Mouse (Mus musculus): ENCODE measurements around the gene Soat2. TPM values are rescaled to one million over a fixed set of nuclear protein-coding genes. Genes with fewer than 3 reads are reported as not detected.
A peak's percentile ranks its signal among the peaks of the same experiment; 100 is the strongest.

Soat2 gene
- polyA plus RNA-seq, 1 experiment = 0.18 TPM

DNA sequence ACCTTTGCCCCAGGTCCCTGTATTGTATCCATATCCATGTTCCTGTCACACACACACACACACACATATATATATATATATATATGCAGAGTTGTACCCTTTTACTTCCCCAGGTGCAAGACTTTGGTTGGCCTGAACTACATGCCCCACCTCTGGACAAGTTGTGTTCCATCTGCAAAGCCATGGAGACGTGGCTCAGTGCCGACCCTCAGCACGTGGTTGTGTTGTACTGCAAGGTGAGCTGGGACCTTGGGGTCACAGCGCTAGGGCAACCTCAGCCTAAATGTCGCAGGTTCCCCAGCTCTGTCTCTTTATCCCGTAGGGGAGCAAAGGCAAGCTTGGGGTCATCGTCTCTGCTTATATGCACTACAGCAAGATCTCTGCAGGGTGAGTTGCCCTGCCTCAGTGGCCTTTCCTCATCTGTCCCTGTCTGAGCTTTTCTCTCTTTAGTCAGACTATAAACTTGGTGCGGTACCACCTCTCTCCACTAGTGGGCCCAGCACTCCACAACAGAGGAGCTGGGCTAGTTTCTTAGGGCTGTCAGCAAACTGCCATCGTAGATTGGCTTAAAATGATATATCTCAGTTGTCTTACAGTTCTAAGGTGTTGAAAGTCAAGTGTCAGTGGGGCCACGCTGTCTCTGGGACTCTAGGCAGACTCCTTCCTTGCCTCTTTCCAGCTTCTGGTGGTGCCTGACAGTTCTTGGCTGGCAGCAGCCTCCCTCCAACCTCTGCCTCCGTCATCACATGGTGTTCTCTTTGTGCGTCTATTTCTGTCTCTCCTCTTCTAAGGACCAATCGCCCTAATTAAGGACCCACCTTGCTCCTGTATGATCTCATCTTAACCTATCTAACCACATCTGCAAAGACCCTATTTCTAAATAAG lies 42.4 kb upstream of the Soat2 start:
- TF ChIP-seq POLR2A (IDR thresholded peaks at IDR 0.05; ENCODE audit: borderline replicate concordance, extremely low read depth, insufficient read depth, insufficient read length, poor library complexity, severe bottlenecking) = no peak
- TF ChIP-seq CTCF (IDR thresholded peaks at IDR 0.05; ENCODE audit: borderline replicate concordance, extremely low read depth, insufficient read depth, insufficient read length) = peak; percentile 77; the same call in 1 of the 2 replicates
- DNase-seq (ENCODE audit: low read depth) = peak; percentile 76

DNA sequence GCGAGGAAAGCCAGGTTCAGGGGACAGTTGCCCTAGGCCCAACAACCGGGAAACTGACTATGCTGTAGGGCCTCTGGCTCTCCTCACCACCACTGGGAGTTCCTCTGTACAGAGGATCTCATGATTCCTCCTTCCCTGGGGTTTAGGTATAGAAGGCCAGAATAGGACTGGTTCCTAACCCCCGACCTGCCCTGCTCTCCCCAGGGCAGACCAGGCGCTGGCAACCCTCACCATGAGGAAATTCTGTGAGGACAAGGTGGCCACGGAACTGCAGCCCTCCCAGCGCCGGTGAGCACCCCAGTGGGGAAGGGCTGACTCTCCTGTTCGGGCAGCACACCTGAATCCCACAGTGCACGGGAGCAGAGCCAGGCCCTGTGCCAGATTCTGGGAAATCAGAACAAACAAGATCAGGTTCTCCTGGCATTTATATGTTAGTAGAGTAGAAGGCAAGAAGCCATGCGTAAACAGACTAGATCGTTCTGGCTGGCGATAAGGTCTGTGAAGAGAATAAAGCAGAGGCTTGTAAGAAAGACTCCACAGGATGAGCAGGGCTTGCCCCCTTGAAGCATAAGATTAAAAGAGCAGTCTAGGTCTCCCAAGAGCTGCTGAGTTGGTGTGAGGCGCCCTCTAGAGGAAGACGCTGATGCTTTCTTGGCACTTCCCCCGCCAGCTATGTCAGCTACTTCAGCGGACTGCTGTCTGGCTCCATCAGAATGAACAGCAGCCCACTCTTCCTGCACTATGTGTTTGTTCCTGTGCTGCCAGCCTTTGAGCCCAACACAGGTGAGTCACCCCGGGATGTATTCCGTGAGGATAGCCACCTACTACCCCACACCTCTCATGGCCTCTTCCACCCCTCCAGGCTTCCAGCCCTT lies 41.4 kb upstream of the Soat2 start:
- peak; percentile 88 for DNase-seq (ENCODE audit: low read depth)
- no peak for TF ChIP-seq POLR2A (IDR thresholded peaks at IDR 0.05; ENCODE audit: borderline replicate concordance, extremely low read depth, insufficient read depth, insufficient read length, poor library complexity, severe bottlenecking)
- TF ChIP-seq CTCF (IDR thresholded peaks at IDR 0.05; ENCODE audit: borderline replicate concordance, extremely low read depth, insufficient read depth, insufficient read length) = peak; percentile 77

DNA sequence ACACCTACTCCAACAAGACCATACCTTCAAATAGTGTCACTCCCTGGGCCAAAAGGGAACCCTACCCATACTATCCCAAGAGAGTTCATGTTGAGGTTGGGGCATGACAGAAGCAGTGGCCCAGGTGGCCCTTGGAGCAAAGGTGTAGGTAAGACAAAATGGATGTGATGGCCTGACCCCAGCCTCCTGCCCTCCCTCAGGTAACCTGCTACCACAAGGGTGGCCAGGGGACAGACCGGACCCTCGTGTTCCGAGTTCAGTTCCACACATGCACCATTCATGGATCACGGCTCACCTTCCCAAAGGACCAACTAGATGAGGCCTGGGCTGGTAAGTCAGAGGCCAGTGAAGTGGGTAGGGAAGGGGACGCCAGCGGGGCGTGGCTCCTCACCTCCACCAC lies 40.1 kb upstream of the Soat2 start:
- TF ChIP-seq CTCF (IDR thresholded peaks at IDR 0.05; ENCODE audit: borderline replicate concordance, extremely low read depth, insufficient read depth, insufficient read length) = no peak
- no peak for TF ChIP-seq POLR2A (IDR thresholded peaks at IDR 0.05; ENCODE audit: borderline replicate concordance, extremely low read depth, insufficient read depth, insufficient read length, poor library complexity, severe bottlenecking)
- no peak for DNase-seq (ENCODE audit: low read depth)

DNA sequence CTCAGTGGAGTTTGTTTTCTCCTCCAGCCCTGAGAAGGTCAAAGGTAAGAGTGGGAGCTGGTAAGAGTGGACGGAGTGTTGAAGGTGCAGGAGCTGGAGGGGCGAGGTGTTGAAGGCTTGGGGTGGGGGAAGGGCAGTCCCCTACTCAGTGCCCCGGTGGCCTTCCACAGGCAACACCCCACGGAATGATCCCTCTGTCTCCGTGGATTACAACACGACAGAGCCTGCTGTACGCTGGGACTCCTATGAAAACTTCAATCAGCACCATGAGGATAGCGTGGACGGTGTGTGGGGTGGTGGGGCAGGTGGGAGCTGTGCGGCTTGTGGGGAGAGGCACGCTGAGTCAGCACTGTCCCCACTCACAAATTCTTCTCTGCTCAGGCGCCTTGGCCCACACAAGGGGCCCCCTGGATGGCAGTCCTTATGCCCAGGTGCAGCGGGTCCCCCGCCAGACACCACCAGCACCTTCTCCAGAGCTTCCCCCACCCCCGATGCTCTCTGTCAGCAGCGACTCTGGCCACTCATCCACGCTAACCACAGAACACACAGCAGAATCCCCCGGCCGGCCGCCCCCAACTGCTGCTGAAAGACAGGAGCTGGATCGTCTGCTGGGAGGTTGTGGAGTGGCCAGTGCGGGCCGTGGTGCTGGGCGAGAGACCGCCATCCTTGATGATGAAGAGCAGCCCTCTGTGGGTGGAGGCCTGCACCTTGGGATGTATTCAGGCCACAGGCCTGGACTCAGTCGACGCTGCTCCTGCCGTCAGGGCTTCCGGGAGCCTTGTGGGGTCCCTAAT lies 39.4 kb upstream of the Soat2 start:
- no peak for TF ChIP-seq CTCF (IDR thresholded peaks at IDR 0.05; ENCODE audit: borderline replicate concordance, extremely low read depth, insufficient read depth, insufficient read length)
- TF ChIP-seq POLR2A (IDR thresholded peaks at IDR 0.05; ENCODE audit: borderline replicate concordance, extremely low read depth, insufficient read depth, insufficient read length, poor library complexity, severe bottlenecking) = no peak
- DNase-seq (ENCODE audit: low read depth) = no peak

DNA sequence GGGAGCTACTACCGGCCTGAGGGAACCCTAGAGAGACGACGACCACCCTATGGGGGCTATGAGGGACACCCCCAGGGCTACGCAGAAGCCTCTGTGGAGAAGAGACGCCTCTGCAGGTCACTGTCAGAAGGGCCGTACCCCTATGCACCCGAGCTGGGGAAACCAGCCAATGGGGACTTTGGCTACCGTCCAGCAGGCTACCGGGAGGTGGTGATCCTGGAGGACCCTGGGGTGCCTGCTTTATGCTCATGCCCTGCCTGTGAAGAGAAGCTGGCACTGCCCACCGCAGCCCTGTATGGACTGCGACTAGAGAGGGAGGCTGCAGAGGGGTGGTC lies 38.9 kb upstream of the Soat2 start:
- TF ChIP-seq POLR2A (IDR thresholded peaks at IDR 0.05; ENCODE audit: borderline replicate concordance, extremely low read depth, insufficient read depth, insufficient read length, poor library complexity, severe bottlenecking) = no peak
- no peak for TF ChIP-seq CTCF (IDR thresholded peaks at IDR 0.05; ENCODE audit: borderline replicate concordance, extremely low read depth, insufficient read depth, insufficient read length)
- DNase-seq (ENCODE audit: low read depth) = no peak

DNA sequence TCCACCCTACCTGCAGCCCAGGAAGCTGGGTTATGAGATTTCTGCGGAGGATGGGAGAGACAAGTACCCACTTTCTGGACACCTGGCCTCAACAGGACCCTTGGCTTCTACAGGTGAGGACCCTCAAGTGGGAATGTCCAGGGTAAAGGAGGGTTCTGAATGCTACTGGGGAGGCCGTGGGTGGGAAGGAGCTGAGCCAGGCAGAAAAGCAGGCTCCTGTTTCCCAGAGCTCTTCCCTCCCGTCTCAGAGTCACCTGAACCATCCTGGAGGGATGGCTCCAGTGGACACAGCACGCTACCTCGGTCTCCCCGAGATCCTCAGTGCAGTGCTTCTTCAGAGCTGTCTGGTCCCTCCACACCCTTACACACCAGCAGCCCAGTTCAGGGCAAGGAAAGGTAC lies 38.1 kb upstream of the Soat2 start:
- no peak for DNase-seq (ENCODE audit: low read depth)
- TF ChIP-seq CTCF (IDR thresholded peaks at IDR 0.05; ENCODE audit: borderline replicate concordance, extremely low read depth, insufficient read depth, insufficient read length) = no peak

DNA sequence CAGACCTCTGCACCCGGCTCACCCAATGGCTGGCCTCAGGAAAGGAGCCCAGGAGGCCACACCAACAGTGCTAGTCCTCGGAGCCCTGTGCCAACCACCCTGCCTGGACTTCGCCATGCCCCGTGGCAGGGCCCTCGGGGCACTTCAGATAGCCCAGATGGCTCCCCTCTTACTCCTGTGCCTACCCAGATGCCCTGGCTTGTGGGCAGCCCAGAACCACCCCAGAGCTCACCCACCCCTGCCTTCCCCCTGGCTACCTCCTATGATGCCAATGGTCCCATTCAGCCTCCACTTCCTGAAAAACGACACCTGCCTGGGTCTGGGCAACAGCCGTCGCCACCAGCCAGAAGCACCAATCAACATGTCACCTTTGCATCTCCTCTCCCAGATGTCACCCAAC lies 37.5 kb upstream of the Soat2 start:
- TF ChIP-seq CTCF (IDR thresholded peaks at IDR 0.05; ENCODE audit: borderline replicate concordance, extremely low read depth, insufficient read depth, insufficient read length) = no peak
- TF ChIP-seq POLR2A (IDR thresholded peaks at IDR 0.05; ENCODE audit: borderline replicate concordance, extremely low read depth, insufficient read depth, insufficient read length, poor library complexity, severe bottlenecking) = no peak
- DNase-seq (ENCODE audit: low read depth) = no peak

DNA sequence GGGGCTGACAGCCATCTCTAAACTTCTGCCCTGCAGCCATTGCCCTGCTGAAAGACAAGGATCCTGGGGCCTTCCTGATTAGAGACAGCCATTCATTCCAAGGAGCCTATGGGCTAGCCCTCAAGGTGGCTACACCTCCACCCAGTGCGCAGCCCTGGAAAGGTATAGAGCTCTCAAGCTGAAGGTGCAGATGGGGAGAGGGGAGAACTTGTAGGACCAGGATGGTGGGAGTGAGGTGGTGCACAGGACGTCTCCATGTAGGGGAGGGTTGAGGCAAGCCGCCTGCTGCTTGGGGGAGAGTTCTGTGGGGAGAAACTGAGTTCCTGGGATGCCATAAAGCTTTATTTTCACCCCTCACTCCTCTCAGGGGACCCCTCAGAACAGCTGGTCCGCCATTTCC lies 36.7 kb upstream of the Soat2 start:
- DNase-seq (ENCODE audit: low read depth) = no peak
- TF ChIP-seq POLR2A (IDR thresholded peaks at IDR 0.05; ENCODE audit: borderline replicate concordance, extremely low read depth, insufficient read depth, insufficient read length, poor library complexity, severe bottlenecking) = no peak
- no peak for TF ChIP-seq CTCF (IDR thresholded peaks at IDR 0.05; ENCODE audit: borderline replicate concordance, extremely low read depth, insufficient read depth, insufficient read length)

DNA sequence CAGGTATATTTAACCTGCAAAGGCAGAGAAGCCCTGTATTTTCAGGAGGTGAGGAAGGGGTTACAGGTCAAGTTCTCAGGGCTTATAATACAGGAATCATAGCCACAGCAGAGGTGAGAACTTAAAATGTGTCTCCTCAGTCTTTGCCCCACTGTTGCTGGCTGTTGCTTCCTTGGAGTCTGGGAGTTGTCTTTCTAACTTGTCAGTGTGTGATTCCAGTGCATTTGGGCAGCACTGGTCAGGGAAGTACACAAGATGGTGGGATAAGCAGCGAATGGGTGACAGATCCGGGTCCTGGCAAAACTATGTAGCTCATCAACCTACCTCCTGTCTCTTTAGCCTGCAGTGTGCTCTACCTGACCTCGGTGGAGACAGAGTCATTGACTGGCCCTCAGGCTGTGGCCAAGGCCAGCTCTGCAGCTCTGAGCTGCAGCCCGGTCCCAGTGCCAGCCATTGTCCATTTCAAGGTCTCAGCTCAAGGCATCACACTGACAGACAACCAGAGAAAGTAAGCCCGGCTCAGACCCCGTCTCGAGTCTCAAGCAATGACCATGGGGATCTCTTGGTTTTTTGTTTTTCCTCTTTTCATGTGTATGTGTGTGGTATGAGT lies 35.6 kb upstream of the Soat2 start:
- no peak for TF ChIP-seq POLR2A (IDR thresholded peaks at IDR 0.05; ENCODE audit: borderline replicate concordance, extremely low read depth, insufficient read depth, insufficient read length, poor library complexity, severe bottlenecking)
- no peak for TF ChIP-seq CTCF (IDR thresholded peaks at IDR 0.05; ENCODE audit: borderline replicate concordance, extremely low read depth, insufficient read depth, insufficient read length)

DNA sequence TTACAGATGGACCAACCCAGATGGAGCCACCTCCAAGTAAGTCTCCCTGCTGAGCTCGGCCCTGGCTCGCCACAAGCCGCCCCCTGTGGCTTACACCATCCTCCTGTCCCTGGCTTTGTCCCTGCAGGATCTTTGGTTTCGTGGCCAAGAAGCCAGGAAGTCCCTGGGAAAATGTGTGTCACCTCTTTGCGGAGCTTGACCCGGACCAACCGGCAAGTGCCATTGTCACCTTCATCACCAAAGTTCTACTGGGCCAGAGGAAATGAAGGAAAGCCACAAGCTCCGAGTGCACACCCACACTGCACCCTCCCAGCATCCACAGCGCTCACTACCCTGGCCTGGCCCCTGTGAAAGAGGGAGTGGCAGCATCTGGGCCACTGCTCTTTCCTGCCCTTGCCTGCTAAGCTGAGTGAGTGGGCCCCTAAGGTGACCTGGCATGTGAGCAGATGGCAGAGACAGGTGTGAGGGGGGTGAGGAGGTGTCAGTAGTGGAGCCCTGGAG lies 34.5 kb upstream of the Soat2 start:
- TF ChIP-seq CTCF (IDR thresholded peaks at IDR 0.05; ENCODE audit: borderline replicate concordance, extremely low read depth, insufficient read depth, insufficient read length) = no peak
- TF ChIP-seq POLR2A (IDR thresholded peaks at IDR 0.05; ENCODE audit: borderline replicate concordance, extremely low read depth, insufficient read depth, insufficient read length, poor library complexity, severe bottlenecking) = no peak
- DNase-seq (ENCODE audit: low read depth) = no peak

More for the DNA sequence above, 35.6 kb upstream of the Soat2 start:
- DNase-seq (ENCODE audit: low read depth) = no peak

All from brain, embryonic 14.5 days (tissue).